Mouse (Mus musculus): ENCODE measurements around the gene Mapk12.
A peak's percentile ranks its signal among the peaks of the same experiment; 100 is the strongest.

Gene Mapk12

GRCm38 (mm10) chr15:89170102-89170501, 29.6 kb upstream of the Mapk12 start:
- peak; percentile 73 to 91 for DNase-seq

- DNase-seq, result peak; percentile 94 to 96
These were observed 28.9 kb upstream of the Mapk12 start for GRCm38 (mm10) chr15:89169431-89169830.

- no peak for DNase-seq
These were observed 28.4 kb upstream of the Mapk12 start for GRCm38 (mm10) chr15:89168922-89169321.

- no peak for DNase-seq
These were observed 25.0 kb upstream of the Mapk12 start for GRCm38 (mm10) chr15:89165478-89165877.

GRCm38 (mm10) chr15:89161397-89161796, 20.9 kb upstream of the Mapk12 start:
- no peak for DNase-seq

GRCm38 (mm10) chr15:89158516-89158915, 18.0 kb upstream of the Mapk12 start:
- no peak for DNase-seq

GRCm38 (mm10) chr15:89157954-89158353, 17.5 kb upstream of the Mapk12 start:
- DNase-seq, result peak; percentile 85

- DNase-seq, result no peak
These were observed 11.8 kb upstream of the Mapk12 start for GRCm38 (mm10) chr15:89152312-89152711.

- peak in 1 of 2 experiments; percentile 51 for DNase-seq
These were observed 9.5 kb upstream of the Mapk12 start for GRCm38 (mm10) chr15:89150041-89150390.

GRCm38 (mm10) chr15:89149271-89150040, 9.0 kb upstream of the Mapk12 start, which contains the start of gene Mapk11:
TSS of gene Mapk11 (minus strand) at chr15:89149628.
- DNase-seq, result peak; percentile 54 to 64

GRCm38 (mm10) chr15:89148496-89149270, 8.2 kb upstream of the Mapk12 start:
- no peak for DNase-seq

GRCm38 (mm10) chr15:89147895-89148294, 7.4 kb upstream of the Mapk12 start:
- peak; percentile 27 to 61 for DNase-seq

- DNase-seq, result no peak
These were observed 7.0 kb upstream of the Mapk12 start for GRCm38 (mm10) chr15:89147456-89147855.

- peak; percentile 58 to 61 for DNase-seq
These were observed 6.5 kb upstream of the Mapk12 start for GRCm38 (mm10) chr15:89147024-89147423.

- peak; percentile 56 to 77 for DNase-seq
These were observed 6.0 kb upstream of the Mapk12 start for GRCm38 (mm10) chr15:89146537-89146936.

GRCm38 (mm10) chr15:89145813-89146350, 5.4 kb upstream of the Mapk12 start:
- DNase-seq, result no peak

GRCm38 (mm10) chr15:89144965-89145364, 4.5 kb upstream of the Mapk12 start:
- DNase-seq, result no peak

- no peak for DNase-seq
These were observed 2.6 kb upstream of the Mapk12 start for GRCm38 (mm10) chr15:89143134-89143533.

GRCm38 (mm10) chr15:89141905-89142304, 1.4 kb upstream of the Mapk12 start:
- peak in 1 of 2 experiments; percentile 40 for DNase-seq

GRCm38 (mm10) chr15:89141443-89141842, 940 bp upstream of the Mapk12 start:
- peak in 1 of 2 experiments; percentile 44 for DNase-seq

GRCm38 (mm10) chr15:89140048-89140658, 350 bp downstream of the Mapk12 start:
- DNase-seq, result peak; percentile 61 to 75

- DNase-seq, result no peak
These were observed 2.0 kb downstream of the Mapk12 start for GRCm38 (mm10) chr15:89138531-89138930.

GRCm38 (mm10) chr15:89138046-89138405, 2.5 kb downstream of the Mapk12 start:
- no peak for DNase-seq
